Mouse (Mus musculus) limb, embryonic 11.5 days (tissue): ENCODE results near the gene Ndufaf2. TPM values are rescaled to one million over a fixed set of nuclear protein-coding genes. Genes with fewer than 3 reads are reported as not detected.
A peak's percentile ranks its signal among the peaks of the same experiment; 100 is the strongest.

Experiments
- ATAC-seq: fragments of 200-750 bp; cut with Nextera tagmentation; 2 replicates; pipeline ENCODE4 v1.8.0; 2017; ENCODE audit warnings: low read depth; ENCODE audit not compliant: insufficient number of reproducible peaks, low FRiP score, low TSS enrichment
- DNase-seq: peaks from one replicate; pipeline ENCODE4 v3.0.0-alpha.2; 2015; ENCODE audit warnings: low spot score
- H3K27ac ChIP-seq: fragments of 300-500 bp; sonication (generic); replicated peaks from 2 replicates; pipeline ENCODE4 v1.5.1; 2014; ENCODE audit warnings: low read depth, mild to moderate bottlenecking, low read length
- H3K27me3 ChIP-seq: fragments of 300-500 bp; sonication (generic); 2 replicates; pipeline ENCODE4 v1.6.1; 2014; ENCODE audit warnings: mild to moderate bottlenecking, low read length, mixed read lengths; ENCODE audit not compliant: control insufficient read depth, insufficient read depth
- H3K36me3 ChIP-seq: fragments of 300-500 bp; sonication (generic); 2 replicates; pipeline ENCODE4 v1.6.1; 2014; ENCODE audit warnings: mild to moderate bottlenecking, low read length, moderate library complexity, mixed read lengths; ENCODE audit not compliant: control insufficient read depth, insufficient read depth
- H3K4me1 ChIP-seq: fragments of 300-500 bp; sonication (generic); 2 replicates; pipeline ENCODE4 v1.6.1; 2014; ENCODE audit warnings: low read length, mixed read lengths; ENCODE audit not compliant: control insufficient read depth, insufficient read depth
- H3K4me2 ChIP-seq: fragments of 300-500 bp; sonication (generic); 2 replicates; pipeline ENCODE4 v1.6.1; 2014; ENCODE audit warnings: low read depth, mild to moderate bottlenecking, moderate library complexity; ENCODE audit not compliant: severe bottlenecking
- H3K4me3 ChIP-seq: fragments of 300-500 bp; sonication (generic); 2 replicates; pipeline ENCODE4 v1.5.1; 2014; ENCODE audit warnings: low read depth, low read length
- H3K9ac ChIP-seq: fragments of 300-500 bp; sonication (generic); 2 replicates; pipeline ENCODE4 v1.6.1; 2014; ENCODE audit warnings: mild to moderate bottlenecking, low read length
- H3K9me3 ChIP-seq: fragments of 300-500 bp; sonication (generic); 2 replicates; pipeline ENCODE4 v1.6.1; 2016; ENCODE audit warnings: low read length; ENCODE audit not compliant: control insufficient read depth
- WGBS: fragments of 180-500 bp; shearing (Covaris S2); extraction: QIAGEN DNeasy Blood & Tissue Kit; methylation state at CpG from one replicate; pipeline ENCODE4 v1.1.7; 2014; 5-methylcytosine and 5-hydroxymethylcytosine counted together
- polyA plus RNA-seq: library from polyadenylated mRNA; unstranded; fragments of >200 nt; fragmentation: Nextera tagmentation; extraction: Ambion mirVana; gene quantifications from 2 replicates; pipeline ENCODE4 v1.2.1, GENCODE M21; 2014

Gene Ndufaf2
- polyA plus RNA-seq, 1 experiment from 2014 or later, result 102 TPM

DNA sequence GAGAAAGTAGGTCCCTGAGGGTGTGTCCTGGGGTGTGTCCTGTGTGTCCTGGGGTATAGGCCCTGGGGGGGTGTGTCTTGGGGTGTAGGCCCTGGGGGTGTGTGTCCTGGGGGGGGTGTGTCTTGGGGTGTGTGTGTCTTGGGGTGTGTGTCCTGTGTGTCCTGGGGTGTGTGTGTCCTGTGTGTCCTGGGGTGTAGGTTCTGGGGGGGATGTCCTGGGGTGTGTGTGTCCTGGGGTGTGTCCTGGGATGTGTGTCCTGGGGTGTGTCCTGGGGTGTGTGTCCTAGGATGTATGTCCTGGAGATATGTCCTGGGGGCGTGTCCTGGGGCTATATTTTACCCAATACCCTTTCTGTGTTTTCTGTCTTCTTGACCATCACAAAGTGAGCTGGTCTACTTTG, 165.8 kb downstream of the Ndufaf2 start:
- Histone ChIP-seq H3K27ac (no peak overlapping the region), H3K4me1 (no peaks in the 10 kb centered on the region), H3K4me2 (no peak overlapping the region), H3K27me3 (no peaks in the 10 kb centered on the region), H3K9ac (no peak overlapping the region), H3K36me3 (no peaks in the 10 kb centered on the region), H3K9me3 (no peaks in the 10 kb centered on the region), H3K4me3 (no peak overlapping the region)
- ATAC-seq (peak; percentile 51; the same call in 1 of the 2 replicates), DNase-seq (no peak)
- WGBS, result 92% methylated on average over 1 of the region's 1 CpGs

DNA sequence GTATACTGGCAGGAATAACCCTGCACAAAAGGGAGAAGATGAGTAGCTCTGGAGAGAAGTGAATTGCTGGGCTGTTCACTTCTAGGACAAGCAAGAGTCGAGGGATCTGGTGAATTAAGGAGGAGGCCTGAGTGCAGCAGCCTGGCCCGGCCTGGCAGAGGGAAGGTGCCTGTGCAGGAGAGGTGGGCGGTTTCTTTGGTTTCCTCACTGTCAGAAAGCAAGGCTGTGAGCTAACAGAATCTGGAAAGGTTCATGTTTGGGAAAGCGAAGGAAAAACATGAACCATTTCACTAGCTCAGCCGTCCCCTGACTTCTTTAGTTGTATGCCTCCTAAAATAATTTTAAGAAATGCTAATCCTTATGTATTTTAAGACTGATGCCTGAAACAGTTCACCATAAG, 173.8 kb downstream of the Ndufaf2 start:
- Histone ChIP-seq H3K4me3 (no peak overlapping the region), H3K9me3 (no peaks in the 10 kb centered on the region), H3K9ac (no peak overlapping the region), H3K27me3 (no peaks in the 10 kb centered on the region), H3K36me3 (no peaks in the 10 kb centered on the region), H3K27ac (no peak overlapping the region), H3K4me2 (no peak overlapping the region), H3K4me1 (no peaks in the 10 kb centered on the region)
- DNase-seq (no peak), ATAC-seq (no peak)
- WGBS, result 70% methylated on average over 5 of the region's 5 CpGs

DNA sequence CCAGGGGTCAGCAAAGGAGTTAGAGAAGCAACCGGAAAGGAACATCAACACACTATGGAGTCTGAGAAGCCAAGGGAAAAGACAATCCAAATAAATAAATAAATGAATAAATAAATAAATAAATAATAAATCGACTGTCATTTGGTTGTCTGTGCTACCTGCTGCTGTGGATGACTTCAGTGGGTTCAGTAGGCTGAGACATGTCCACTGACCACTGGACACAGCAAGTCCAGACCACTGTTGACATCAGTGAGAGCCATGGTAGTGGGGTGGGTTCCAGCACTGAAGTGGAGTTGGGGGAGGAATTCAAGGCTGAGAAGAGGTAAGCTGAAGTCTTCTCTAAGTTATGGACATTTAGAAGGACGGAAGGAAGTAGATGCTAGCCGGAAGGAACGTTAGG, 174.2 kb downstream of the Ndufaf2 start:
- Histone ChIP-seq H3K27ac (no peak overlapping the region), H3K9me3 (no peaks in the 10 kb centered on the region), H3K9ac (no peak overlapping the region), H3K4me1 (no peaks in the 10 kb centered on the region), H3K36me3 (no peaks in the 10 kb centered on the region), H3K4me3 (no peak overlapping the region), H3K27me3 (no peaks in the 10 kb centered on the region), H3K4me2 (no peak overlapping the region)
- 89% methylated on average over 5 of the region's 5 CpGs for WGBS
- DNase-seq, result no peak
- ATAC-seq, result no peak

DNA sequence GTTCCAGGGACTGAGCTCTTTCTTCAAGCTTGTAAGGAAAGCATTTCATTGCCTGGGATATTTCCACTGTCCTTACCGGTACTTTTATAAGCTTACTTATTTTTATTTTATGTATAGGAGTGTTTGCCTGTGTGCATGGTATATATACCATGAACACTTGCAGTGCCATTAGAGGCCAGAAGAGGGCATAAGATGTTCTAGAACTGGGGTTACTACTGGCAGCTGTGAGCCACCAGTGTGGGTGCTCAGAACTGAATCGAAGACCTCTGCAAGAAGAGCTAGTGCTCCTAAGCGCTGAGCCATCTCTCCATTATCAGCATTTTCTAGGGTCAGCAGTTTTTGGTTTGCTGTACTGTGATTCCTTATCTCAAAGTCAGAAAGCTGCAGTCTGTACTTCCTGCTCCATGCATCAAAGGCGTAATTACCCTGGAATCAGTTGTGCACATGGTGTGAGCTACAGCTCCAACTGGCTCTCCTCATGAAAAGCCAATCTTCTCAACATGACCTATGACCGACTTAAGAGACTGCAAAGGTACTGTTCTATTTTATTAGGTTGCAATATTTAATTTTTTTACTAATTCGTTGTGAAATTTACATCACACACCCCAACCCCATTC, 175.1 kb downstream of the Ndufaf2 start:
- no peak for ATAC-seq
- WGBS, result 94% methylated on average over 6 of the region's 6 CpGs

DNA sequence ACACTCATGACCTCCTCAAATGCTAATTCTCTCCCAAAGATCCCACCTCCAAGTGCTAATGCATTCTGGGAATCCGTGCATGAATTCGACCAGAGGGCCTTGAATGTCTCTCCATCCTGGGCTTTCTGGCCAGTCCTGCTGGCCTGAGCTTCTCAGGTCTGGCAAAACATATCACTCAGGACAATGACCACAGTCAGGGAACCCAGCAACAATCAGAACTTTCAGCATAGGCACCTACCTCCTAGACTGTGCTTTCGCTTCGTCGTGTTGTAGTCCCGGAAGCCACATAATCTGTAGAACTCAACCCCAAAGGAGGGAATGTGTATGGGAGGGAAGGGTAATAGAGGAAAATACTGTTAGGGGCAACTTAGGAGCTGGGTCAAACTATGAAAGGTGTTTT, 179.0 kb downstream of the Ndufaf2 start:
- DNase-seq (no peak), ATAC-seq (no peak)
- H3K27ac ChIP-seq, result no peak overlapping the region
- 98% methylated on average over 6 of the region's 6 CpGs for whole genome bisulfite sequencing
- no peaks in the 10 kb centered on the region for H3K4me1 ChIP-seq
- no peaks in the 10 kb centered on the region for H3K27me3 ChIP-seq
- H3K4me3 ChIP-seq, result no peak overlapping the region
- H3K9me3 ChIP-seq, result no peaks in the 10 kb centered on the region
- no peak overlapping the region for H3K9ac ChIP-seq
- no peaks in the 10 kb centered on the region for H3K36me3 ChIP-seq
- H3K4me2 ChIP-seq, result no peak overlapping the region

More for the DNA sequence above, 175.1 kb downstream of the Ndufaf2 start:
- DNase-seq, result no peak
- Histone ChIP-seq H3K27ac (no peak overlapping the region), H3K9ac (no peak overlapping the region), H3K9me3 (no peaks in the 10 kb centered on the region), H3K4me1 (no peaks in the 10 kb centered on the region), H3K4me2 (no peak overlapping the region), H3K36me3 (no peaks in the 10 kb centered on the region), H3K27me3 (no peaks in the 10 kb centered on the region), H3K4me3 (no peak overlapping the region)

DNA sequence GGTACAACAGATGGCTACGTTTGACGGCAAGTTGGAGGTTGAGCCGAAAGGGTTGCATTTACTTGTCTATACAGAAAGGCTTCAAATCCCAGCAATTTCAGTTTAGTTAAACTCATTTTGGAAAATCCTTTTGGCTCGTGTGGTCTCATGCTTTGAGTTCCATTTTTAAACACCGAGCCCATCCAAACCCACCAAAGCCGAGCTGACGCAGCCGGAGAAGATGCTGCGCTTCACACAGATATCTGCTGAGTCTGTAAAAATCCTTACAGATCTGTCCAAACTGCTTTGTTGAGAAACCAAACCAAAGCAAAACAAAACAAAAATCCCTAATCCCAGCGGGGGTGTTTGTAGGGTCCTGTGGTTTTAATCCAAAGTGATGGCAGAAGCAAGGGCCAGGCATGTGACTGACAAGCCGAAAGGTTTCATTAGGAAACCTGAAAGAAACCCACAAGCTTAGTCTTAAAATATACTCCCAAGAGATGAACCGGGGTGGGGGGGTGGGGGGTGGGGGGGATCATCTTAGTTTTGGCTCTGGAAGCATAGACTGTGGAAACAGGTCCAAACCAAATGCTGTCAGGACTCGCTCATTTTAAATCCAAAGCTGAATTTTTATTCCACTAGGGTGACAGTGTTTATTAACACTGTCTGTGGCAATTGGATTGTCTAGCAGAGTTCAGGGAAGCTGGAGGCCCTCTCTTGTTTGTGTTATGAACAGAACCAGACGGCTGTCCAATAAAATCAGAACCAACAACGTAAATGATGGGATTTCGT, 181.4 kb downstream of the Ndufaf2 start:
- Histone ChIP-seq H3K4me2 (no peak overlapping the region), H3K4me1 (no peaks in the 10 kb centered on the region), H3K27me3 (no peaks in the 10 kb centered on the region), H3K4me3 (no peak overlapping the region), H3K9ac (no peak overlapping the region), H3K27ac (no peak overlapping the region), H3K36me3 (no peaks in the 10 kb centered on the region), H3K9me3 (no peaks in the 10 kb centered on the region)
- no peak for ATAC-seq
- DNase-seq, result no peak
- WGBS, result 92% methylated on average over 16 of the region's 16 CpGs

DNA sequence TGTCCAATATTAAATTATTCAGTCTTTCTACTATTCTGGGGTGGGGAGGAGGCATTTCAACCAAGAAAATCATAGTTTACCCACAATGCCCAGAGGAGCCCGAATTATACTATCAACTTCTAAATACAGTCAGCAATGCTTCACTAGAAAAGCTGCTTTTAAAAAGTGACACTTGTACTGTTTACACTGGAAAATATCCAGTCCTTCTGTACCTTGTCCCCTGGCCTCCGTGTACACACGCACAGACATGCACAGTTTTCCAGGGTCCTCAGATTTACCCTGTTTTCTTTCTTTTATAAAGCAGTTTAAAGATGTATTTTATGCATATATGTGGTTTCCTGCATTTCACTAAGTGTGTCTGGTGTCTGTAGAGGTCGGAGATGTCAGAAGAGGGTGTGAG, 186.0 kb downstream of the Ndufaf2 start:
- Histone ChIP-seq H3K27me3 (no peaks in the 10 kb centered on the region), H3K9ac (no peak overlapping the region), H3K36me3 (no peaks in the 10 kb centered on the region), H3K27ac (no peak overlapping the region), H3K9me3 (no peaks in the 10 kb centered on the region), H3K4me1 (0 out of 2 replicates have a peak, but pooled peaks cover 5% of the 10 kb centered on the region), H3K4me3 (no peak overlapping the region), H3K4me2 (no peak overlapping the region)
- no peak for DNase-seq
- WGBS, result 86% methylated on average over 4 of the region's 4 CpGs
- no peak for ATAC-seq

DNA sequence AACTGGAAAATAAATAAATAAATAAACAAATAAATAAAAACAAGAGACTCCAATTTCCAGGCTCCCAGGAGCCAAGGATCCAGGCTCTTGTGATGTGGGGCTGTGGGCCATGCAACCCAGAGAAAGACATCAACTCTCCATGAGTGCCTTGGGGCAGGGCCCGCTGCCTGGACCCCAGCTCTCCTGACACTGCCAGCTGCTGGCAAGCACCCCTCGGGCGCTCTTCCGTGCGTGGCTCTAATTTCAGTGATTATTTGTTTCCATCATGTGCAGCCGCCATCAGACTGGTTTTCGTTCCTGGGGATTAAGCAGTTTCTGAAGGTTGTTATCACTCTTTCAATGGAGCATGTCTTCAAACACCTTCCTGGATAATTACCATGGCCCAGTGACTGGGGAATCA, 186.6 kb downstream of the Ndufaf2 start:
- no peaks in the 10 kb centered on the region for H3K36me3 ChIP-seq
- H3K27ac ChIP-seq, result no peak overlapping the region
- no peaks in the 10 kb centered on the region for H3K9me3 ChIP-seq
- ATAC-seq, result no peak
- H3K27me3 ChIP-seq, result no peaks in the 10 kb centered on the region
- H3K4me1 ChIP-seq, result 0 out of 2 replicates have a peak, but pooled peaks cover 5% of the 10 kb centered on the region
- no peak overlapping the region for H3K4me3 ChIP-seq
- H3K9ac ChIP-seq, result no peak overlapping the region
- no peak overlapping the region for H3K4me2 ChIP-seq
- WGBS, result 61% methylated on average over 7 of the region's 7 CpGs
- DNase-seq, result no peak
